Mouse (Mus musculus): Measurements from ENCODE around the gene Tmc8.

The Tmc8 gene

DNA sequence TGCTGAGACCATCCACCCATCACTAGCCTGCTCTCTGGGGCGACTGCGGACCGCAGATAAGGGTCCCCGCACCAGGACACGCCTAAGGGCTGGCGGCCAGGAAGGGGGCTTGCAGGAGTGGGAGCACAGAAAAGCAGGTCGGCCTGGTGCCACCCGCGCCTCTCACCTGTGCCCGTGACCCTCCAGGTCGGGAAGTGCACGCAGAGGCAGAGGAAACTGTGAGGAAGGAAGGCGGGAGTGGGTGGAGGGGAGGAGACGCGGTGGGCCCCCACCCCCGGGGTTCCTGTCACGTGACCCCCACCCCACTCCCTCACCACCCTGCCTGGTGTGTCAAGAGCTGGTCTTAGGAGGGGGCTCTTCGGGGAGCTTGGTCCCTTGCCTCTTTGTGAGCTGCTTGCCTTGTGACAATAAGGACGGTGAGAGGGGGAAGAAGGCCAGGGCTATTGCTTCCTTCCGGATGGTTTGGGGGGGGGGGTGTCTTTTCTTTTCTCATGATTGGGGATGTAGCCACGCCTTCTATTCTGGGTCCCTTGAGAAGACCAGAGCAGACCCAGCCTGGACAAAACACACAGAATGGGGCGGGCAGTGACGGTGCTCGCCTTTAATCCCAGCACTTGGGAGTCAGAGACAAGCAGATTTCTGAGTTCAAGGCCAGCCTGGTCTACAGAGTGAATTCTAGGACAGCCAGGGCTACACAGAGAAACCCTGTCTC is at the start of gene Tmc8, which contains the start of gene Tmc6:
TSS of gene Tmc8 (plus strand) at position 84 of the 712 bp plus-strand sequence.
TSS of gene Tmc6 (minus strand) at position 206 of the 712 bp plus-strand sequence.
- DNase-seq (ENCODE audit: low spot score in 2 of 2): no peak

DNA sequence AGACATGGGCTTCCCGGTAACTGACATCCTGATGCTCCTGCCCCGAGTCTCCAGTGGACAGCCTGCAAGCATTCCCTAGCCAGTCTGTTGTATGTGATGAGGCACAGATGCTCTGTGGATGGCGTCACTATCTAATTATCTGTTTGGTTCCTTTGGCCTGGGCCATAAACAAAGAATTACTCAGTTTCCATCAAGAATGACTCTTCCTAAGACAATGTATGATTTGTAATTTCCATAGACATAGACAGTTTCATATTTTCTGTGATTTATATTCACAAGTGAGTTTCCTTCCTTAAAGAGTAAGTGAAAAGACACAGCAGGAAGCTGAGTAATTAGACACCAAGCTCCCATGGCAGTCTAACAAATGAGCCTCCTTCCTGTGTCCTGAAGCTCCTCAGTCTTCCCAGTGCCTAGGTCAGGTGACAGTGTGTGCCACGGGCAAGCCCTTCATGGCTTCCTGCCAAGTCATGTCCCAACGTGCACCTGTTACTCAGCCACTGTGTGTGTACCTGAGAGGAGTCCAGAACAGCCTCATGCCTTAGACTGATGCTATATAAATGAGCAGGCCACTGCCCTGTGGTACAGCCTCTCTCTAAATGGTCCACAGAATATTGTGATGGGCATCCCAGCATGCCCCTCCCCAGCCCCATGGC is 45.7 kb upstream of the Tmc8 start:
- DNase-seq (ENCODE audit: low spot score in 2 of 2): no peak

DNA sequence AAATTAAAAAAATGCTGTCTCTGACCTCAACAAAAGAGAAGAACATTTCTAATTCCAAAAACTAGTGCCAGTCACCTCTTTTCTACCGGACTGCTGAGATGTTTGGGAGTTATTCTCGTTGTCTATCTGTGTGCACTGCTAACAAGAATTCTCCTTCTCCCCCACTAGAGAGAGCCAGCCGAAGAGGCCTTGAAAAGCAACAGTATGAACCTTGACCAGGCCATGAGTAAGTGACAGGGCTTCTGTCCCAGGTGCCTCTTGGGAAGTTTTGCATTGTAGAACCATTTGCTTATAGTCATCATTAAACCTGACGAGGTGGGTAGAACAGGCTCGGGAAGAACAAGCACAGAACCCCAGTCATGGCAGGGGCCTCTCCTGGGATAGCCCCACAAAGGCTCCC is 43.8 kb upstream of the Tmc8 start:
- no peak for DNase-seq (ENCODE audit: low spot score in 2 of 2)

DNA sequence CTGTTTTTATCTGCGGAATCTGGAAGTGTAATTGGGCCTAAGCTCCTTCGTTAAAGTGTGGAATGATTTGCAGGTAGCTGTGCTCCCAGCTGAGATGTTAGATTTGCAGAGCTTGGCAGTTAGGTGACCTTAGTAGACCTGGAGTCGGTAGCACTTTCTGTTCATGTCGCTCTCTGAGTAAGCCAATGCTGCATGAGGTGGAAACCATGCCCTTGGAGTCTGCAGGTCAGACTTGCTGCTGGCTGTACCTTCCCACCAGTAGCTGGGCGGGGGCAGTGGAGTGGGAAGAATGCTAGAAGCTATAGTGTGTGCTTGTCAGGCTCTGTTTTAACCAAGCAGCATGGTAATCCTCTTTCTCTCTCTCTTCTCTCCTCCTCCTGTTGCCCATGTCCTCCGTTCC is 40.7 kb upstream of the Tmc8 start:
- DNase-seq (ENCODE audit: low spot score in 2 of 2): no peak

DNA sequence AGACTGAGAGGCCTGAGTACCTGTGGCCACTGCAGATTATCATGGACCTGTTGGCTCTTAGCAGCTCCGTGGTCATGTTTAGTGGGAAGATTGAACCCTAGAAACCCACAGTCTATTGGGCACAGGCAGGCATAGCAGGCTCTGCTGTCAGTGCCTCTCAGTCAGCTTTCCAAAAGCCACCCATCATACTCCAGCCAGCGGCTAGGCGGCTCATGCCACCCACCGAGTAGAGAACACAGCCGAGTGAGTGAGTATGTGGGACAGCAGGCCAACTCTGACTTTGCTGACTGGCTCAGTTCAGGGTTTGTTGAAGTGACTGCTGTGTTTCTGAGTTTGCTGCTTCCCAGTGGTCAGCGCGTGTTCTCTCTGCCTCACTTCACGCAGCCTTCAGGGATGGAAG is 39.6 kb upstream of the Tmc8 start:
- DNase-seq (ENCODE audit: low spot score in 2 of 2): no peak

DNA sequence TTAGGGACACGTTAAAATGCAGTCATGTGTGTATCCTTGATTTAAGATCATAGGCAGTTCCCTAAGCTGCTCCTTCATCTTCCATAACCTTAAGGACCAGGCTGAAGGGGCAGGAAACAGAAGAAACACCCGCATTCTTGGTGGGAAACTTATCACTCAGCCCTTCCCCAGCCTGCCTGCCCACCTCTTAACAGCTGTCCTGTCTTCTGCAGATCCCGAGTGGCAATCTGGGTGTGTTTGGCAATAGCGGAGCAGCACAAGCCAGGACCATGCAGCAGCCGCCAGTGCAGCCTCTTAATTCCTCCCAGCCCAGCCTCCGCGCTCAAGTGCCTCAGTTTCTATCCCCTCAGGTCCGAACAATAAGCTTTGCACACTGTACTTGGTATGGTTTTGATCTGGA is 39.2 kb upstream of the Tmc8 start:
- no peak for DNase-seq (ENCODE audit: low spot score in 2 of 2)

DNA sequence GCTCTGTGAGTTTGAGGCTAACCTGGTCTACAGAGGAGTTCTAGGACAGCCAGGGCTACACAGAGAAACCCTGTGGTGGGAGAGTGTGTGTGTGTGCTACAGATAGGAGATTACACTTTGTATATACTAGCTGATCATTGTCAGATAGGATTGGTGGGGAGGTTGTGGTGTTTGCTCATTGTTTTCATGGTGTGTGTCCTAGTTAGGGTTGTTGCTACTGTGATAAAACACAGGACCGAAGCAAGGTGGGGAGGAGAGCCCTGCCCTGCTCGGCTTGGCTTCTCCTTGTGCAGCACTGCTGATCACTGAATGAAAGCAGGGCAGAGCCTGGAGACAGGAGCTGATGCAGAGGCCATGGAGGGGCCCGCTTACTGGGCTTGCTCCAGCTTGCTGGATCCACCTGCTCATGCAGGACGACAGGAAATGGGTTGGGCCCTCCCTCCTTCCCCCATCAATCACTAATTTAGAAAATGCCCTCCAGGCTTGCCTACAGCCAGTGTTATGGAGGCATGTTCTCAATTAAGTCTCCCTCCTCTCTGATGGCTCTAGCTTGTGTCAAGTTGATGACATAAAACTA is 38.3 kb upstream of the Tmc8 start:
- no peak for DNase-seq (ENCODE audit: low spot score in 2 of 2)

DNA sequence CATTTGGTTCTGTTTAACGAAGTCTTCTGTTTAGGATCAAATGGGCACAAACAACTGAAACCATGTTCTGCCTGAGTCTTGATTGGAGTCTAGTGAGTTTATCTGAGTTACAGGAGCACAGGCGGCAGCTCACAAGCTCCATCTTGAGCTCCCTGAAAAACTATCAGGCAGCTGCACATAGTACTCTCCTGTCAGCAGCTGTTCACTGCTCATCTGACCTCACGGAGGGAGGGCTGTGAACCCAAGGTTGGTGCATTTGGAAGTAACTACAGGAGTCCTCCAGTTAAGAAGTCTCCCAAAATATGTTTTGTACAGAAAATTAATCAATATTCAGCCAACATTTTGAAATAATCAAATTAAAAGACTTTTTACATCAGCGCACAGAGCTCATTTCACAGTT is 33.2 kb upstream of the Tmc8 start:
- no peak for DNase-seq (ENCODE audit: low spot score in 2 of 2)

DNA sequence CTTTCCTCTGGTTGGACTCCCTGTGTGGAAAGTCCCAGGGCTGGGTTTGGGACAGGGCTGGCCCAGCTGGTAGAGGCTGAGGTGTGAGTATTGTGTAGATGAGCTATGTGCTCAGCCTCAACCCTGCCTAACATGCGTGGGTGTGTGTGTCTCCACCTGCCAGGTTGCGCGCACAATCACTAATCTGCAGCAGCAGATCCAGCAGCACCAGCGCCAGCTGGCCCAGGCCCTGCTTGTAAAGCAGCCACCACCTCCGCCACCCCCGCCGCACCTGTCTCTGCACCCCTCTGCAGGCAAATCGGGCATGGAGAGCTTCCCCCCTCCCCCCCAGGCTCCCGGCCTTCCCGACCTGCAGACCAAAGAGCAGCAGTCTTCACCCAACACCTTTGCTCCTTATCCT is 32.5 kb upstream of the Tmc8 start:
- DNase-seq (ENCODE audit: low spot score in 2 of 2): no peak

DNA sequence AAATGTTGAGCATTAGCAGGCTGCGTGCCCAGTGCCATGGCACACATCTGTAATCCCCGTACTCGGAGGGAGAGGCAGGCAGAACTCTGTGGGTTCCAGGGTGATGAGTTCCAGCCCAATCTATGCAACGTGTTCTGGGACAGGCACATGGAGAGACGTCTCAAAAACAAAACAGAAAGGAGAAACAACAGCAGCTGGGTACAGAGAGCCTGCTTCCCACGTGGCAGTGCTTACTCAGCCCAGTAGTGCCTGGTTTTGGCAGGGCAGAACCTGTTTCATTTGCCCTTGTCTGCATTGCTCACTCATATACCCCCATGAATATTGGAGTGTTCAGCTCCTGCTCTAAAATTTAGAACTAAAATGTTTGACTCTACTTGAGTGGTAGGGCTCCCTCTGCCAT is 30.3 kb upstream of the Tmc8 start:
- DNase-seq (ENCODE audit: low spot score in 2 of 2): no peak

DNA sequence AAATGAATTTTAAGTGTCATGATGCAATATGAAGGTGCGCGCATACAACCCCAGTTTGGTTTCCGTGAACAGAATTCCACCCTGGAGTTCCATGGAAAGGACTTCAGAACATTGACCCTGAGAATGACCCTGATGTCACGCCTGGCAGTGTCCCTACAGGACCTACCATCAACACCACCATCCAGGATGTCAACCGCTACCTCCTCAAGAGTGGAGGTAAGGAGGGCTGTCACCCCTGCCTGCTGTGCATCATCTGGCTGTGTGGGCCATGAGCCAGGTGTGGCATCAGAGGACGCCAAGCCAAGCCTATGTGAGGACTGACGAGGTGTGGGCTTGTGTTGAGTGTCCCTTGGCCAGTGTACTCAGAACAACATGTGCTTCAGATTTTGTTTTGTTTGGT is 26.0 kb upstream of the Tmc8 start:
- DNase-seq (ENCODE audit: low spot score in 2 of 2): no peak

DNA sequence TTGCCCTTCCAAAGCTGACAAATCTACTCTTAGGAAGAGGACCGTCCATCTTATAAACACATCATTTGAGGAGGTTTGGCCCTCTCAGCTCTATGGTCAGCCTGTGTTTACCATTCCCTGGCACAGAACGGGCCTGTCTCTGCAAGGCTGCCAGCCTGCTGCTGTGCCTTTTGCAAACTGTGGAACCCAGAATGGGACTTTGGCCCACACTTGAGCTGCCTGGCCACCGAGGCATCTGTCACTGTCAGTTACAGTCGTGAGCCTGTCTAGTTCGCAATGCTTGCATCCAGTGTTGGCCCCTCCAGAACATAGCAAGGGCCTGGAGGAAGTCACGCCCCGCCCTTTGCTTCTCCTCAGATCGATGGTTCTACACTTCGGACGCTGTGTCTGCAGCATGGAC is 22.6 kb upstream of the Tmc8 start:
- no peak for DNase-seq (ENCODE audit: low spot score in 2 of 2)

DNA sequence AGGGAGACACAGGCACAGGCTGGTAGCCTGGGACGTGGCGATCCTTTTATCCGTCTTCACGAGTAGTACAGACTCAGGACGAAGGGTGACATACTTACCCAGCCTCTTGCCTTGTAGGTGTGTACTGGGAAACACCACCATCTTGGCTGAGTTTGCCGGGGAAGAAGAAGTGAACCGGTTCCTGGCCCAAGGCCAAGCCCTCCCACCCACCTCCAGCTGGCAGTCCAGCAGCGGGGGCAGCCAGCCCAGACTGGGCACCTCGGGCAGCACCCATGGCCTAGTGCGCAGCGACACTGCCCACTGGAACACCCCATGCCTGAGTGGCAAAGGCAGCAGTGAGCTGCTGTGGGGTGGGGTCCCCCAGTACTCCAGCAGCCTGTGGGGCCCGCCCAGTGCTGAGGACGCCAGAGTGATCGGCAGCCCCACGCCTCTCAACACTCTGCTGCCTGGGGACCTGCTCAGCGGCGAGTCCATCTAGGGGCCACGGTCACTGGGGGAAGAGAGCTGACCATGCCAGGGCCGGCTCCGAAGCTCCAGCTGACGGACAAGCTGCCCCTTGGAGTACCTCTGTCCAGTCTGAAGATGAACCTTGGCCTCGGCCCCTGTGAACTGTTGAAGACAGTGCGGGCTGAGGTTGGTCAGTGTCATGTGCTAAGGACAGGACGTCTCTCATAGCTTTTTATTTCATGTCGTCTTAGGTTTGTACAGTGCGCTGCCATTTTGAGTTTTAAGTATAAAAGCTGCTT is 21.3 kb upstream of the Tmc8 start:
- peak in 1 of 2 experiments; percentile 18 for DNase-seq (ENCODE audit: low spot score in 2 of 2)

DNA sequence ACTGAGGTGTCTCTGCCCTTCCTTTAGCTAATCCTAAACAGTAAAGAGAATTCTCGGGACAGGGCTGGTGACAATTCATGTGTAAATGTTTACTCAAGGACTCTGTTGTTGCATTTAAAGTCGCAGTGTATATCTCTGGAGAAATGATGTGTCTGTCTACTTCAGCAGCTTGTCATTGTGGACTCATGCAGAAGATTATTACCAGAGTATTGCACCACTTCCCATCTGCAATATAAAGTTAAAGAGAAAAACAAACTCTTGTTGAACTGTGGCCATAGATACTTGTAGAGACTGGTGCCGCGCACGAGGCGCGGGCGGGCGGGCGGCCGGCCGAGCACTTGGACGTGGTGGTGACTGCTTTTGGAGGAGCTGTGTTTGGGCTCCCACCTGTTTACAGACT is 20.1 kb upstream of the Tmc8 start:
- DNase-seq (ENCODE audit: low spot score in 2 of 2): no peak

DNA sequence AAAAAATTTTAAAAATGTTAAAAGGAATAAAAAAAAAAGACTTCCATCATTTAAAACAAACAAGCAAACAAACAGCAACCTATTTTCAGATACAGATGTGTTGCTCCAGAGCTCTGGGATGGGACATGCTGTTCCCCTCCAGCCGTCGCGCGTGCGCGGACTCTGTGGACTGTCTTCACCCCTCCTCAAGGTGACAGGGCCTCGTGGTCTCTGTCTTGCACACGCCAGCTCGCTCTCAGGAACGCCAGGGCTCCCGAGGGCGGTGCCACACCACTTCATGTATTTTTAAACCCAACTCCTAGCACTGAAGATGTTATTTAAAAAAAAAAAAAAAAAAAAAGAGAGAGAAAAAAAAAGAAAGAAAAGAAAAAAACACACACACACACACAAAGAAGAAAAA is 19.6 kb upstream of the Tmc8 start:
- DNase-seq (ENCODE audit: low spot score in 2 of 2): no peak

DNA sequence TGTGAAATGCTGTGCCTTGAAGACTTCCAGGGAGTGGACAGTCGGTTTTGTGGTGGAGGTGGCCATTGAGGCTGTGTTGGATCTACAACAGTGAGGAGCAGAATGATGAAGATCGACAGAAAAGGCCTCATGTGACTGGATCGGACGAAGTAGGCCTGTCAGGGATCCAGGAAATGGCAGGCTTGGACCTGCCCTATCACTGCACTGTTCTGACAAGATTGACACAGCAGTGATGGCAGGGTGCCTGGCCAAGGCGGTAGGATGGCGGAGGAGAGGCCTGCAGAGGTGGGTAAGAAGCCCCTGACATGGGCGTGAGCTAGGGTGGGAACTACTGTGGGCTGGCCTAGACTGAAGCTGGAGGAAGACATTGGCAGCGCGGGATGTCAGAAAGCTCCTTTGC is 17.6 kb upstream of the Tmc8 start:
- DNase-seq (ENCODE audit: low spot score in 2 of 2): no peak

DNA sequence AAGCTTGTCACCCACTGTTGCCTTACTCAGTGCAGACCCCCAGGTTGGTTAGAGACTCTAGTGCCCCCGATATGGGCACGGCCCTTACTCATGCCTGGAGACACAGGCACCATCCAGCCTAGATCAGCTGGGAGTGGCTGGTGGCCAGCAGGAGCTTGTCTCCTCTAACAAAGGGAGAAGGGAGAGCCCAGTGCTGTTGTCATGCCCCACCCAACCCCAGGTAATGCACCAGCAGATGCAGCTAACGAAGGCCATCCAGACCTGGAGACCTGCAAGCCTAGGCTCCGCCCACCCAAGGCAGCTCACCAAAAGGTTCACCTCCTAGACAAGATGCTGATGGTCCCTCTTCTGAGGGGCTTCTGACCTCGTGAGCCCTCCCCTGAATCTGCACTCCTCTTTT is 16.5 kb upstream of the Tmc8 start:
- no peak for DNase-seq (ENCODE audit: low spot score in 2 of 2)

DNA sequence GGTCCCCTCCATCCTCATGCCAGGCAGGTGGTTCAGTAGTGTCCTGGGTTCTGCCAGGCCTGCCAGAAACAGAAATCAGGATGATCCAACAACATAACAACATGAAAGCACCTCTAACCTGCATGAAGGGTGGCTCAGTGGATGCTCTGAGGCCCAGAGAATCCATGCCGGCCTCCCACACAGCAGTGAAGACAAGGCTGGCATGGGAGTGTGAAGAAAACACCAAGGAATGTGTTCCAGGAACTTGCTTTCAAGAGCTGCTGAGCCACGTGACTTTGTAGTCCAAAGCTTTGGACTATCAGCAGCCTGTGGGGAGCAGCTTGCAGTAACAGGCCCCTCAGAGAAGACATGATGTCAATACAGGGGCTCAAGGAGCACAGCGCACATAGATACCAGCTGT is 15.6 kb upstream of the Tmc8 start:
- DNase-seq (ENCODE audit: low spot score in 2 of 2): no peak

DNA sequence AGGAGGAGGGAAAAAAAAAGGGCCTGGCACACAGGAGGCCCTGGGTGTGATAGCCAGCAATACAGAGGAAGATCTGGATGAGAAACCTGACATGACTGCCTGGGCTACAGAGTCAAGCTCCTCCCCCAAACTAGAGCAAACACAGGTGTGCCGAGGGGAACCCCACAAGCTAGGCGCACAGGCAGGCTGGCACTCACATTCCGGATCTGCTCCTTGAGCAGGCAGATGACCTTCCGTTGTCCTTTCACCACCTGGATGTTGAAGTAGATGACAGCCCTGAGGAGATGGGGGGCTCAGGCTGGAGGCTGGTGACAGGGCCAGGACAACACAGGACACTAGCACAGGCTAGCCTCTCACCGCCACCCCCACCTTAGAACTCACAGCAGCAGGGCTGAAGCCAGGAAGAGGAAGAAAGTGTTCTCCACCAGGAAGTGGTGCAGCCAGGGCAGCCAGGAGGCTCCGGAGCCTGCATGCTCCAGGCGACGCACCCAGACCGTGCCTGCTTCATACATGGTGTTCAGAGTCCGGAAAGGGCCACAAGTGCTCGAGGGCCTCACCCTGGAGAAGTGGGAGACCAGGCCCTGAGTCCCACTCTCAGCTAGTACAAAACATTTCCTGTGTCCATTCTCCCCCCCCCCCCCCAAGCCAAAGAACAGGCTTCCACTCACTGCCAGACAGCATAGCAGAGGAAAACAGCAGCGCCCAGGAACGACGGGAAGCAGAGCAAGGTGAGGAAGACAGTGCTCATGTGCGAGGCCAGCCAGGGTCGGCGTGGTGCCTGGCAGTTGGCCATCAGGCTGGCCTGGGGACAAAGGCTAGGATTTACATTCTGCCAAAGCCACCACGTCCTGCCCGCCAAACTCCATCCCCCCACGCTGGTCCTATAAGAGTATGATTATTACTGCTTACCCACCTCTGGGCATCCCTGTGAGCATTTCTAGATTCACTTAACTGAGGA is 12.9 kb upstream of the Tmc8 start:
- peak in 1 of 2 experiments; percentile 69 for DNase-seq (ENCODE audit: low spot score in 2 of 2)

DNA sequence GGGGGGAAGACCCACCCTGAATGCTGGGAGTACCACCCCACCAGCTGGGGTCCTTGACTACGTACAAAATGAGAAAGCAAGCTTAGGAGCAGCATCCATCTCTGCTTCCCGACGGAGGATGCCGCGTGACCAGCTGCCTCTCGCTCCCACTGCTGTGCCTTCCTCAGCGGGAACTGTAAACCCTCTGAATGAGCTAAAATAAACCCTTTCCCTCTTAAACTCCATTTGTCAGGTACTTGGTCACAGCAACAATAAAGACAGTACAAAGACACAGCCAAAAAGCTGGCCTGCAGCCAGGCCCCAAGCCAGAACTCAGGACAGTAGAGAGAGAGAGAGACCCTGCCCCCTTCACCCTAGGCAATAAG is 12.2 kb upstream of the Tmc8 start:
- DNase-seq (ENCODE audit: low spot score in 2 of 2): no peak

DNA sequence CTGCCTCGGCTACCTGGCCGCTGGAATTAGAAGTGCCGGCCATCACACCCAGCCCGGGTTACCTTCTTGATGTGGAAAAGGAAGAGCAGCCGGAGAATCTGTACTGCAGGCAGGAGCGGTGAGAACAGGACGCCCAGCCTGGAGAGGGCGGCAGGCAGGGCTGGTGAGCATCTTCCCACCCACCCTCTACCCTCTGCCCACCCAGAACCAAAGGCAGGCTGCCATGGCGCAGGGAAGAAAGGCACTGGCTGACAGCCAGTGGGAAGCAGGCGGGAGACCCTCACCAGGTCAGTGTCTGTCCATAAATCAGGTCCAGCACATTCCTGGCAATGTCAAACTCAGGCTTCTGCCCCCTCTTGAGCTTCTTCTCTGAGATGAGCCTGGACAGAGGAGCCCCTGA is 11.5 kb upstream of the Tmc8 start:
- no peak for DNase-seq (ENCODE audit: low spot score in 2 of 2)

DNA sequence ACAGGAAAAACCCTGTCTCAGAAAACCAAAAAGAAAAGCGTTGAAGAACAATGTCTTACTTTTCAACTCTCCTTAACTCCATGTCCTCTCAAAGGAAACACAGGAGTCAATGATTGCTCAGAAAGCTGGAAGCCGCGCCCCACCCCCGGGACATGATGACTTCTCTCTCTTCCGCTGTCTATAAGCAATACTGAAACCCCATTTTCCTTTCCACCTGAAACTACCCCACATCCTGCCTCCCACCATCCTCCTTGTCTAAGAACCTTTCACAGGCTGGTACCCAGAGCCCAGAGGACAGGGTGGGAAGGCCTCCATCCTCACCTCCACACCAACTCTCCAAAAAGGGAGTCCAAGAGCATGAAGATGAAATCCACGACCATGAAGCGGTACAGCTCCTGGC is 9.5 kb upstream of the Tmc8 start:
- no peak for DNase-seq (ENCODE audit: low spot score in 2 of 2)

Measured in cerebellum, postnatal 4 days (tissue).